Mouse (Mus musculus): ENCODE data around the gene Lamb1. TPM values are rescaled to one million over a fixed set of nuclear protein-coding genes. Genes with fewer than 3 reads are reported as not detected.

The Lamb1 gene
- total RNA-seq, 2 experiments from 2014 or later, result 36.1 to 37.7 TPM

DNA sequence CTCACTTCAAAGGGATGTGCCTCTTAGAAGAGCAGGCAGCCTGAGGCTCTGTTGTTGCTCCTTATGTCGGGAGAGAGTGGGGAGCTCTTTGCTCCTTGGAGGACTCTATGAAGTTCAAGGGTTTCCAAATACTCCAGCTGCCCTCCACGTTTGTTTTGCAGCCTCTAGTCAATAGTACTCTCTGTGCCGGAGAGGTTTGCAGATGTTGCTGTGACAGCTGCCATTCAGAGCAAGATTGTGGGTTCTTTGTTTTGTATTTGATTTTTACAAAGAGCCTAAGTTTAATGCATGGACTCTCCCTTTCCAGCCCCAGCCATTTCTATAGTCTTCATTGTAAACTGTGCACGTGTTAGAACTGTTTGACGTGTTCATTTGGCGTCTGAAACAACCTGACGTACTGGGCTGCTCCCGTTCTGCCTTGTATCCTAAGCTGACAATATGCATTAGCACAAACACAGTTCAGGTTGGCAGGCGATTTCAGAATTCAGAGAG lies 16.1 kb downstream of the Lamb1 start:
- DNase-seq (ENCODE audit: extremely low spot score in 1 of 2, low spot score in 1 of 2), result no peak

DNA sequence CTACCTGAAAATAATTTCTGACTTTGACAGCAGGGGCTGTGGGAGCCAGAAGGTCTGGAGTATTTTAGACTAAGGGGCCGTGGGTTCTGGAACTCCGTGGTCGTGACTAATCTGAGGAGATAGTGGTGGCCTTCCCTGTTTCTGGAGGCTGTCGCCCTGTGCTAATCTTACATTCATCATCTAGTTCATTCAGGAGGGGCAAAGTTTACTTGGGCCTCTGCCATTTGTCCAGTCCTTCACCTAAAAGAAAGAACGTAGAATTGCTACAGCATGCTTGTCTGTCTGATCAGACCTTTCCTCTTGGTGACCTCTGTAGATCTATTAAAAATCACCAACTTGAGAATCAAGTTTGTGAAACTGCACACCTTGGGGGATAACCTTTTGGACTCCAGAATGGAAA lies 17.2 kb downstream of the Lamb1 start:
- no peak for DNase-seq (ENCODE audit: extremely low spot score in 1 of 2, low spot score in 1 of 2)

GRCm38 (mm10) chr12:31283131-31283530 lies 18.1 kb downstream of the Lamb1 start:
- DNase-seq (ENCODE audit: extremely low spot score in 1 of 2, low spot score in 1 of 2), result no peak

- DNase-seq (ENCODE audit: extremely low spot score in 1 of 2, low spot score in 1 of 2), result no peak
Measured at GRCm38 (mm10) chr12:31283617-31284136, 18.6 kb downstream of the Lamb1 start.

DNA sequence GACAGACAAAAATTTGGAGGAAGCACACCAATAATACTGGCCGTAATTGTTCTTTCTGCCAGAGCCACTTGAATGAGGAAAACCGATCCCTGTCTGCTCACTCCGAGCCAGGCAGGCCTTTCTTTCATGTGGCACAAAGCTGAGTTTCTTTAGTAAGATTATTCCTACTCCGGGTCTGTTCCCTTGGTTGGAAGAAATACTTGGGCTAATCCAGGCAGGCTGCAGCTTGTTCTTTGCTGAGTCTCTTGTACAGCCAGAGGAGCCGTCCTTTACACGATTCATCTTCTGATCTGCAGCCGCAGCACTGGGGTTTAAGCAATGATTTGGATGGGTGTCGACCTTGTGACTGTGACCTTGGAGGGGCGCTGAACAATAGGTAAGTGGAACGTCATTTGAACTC lies 24.0 kb downstream of the Lamb1 start:
- no peak for DNase-seq (ENCODE audit: extremely low spot score in 1 of 2, low spot score in 1 of 2)

DNA sequence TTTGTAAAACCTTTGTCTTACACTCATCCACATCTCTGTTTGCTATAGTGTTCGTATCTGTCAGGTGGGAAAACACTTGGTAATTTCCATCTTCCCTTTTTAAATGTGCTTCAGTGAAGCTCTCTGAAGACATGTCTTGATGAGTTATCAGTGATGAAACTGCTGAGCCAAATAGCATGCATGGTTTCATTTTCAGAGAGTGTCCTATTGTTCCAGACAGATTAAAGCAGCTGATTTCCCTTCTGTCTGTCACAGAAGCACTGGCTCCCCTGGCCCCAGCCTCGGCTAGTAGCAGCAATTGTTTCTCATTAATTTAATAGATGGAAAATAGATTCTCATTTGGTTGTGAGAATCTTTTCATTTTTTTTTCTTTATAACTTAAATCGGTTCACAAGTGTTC lies 25.9 kb downstream of the Lamb1 start:
- no peak for DNase-seq (ENCODE audit: extremely low spot score in 1 of 2, low spot score in 1 of 2)

DNA sequence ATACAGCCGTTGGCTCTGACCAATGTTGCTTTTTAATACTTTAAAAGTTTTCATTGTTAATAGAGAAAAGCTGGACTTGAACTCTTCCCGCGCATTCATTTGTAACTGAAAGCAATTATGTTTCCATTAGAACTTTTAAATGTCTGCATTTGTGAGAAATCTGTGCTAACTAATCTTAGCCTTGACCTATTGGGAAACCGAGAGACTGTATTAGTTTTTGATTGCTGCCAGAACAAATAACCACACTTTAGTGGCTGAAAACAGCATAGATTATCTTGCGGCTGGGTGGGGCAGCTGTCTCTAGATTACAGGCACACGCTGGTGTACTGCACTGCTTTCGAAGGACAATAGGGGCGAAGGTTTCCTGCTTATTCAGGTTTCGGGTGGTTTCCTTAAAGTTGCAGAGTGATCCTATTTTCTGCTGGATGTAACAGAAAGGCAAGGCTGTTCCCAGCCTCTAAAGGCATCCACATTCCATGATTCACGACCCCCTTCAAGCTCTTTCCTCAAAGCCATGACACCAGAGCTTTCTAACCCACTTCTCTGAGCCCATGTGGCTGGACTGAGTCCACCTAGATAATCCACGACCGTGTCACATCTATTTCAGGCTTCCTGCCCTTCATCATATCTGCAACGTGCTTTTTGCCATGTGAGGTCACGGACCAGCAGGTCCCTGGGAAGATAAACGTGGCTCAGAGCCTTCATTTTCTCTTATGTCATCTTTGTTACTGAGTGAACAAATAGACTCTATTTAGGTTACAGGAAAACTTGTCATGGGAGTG lies 28.5 kb downstream of the Lamb1 start:
- DNase-seq (ENCODE audit: extremely low spot score in 1 of 2, low spot score in 1 of 2), result no peak

DNA sequence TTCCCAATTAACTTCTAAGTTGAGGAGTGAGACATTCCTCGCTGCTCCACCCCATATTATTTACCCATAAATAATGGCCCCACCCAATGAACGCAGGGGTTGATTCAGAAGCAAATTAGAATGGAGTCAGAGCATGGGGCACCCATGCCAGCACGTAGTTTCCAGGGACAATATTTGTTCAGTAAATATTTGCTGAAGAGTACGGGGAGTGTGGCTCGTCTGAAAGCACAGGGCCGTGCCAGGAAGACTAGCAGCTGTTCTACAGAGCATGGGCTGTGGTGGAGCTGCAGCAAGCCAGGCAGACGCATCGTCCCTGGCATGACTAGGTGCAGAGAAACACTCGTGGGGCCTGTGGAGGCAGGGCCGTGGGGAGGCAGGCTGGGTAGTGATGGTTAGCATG lies 29.5 kb downstream of the Lamb1 start:
- no peak for DNase-seq (ENCODE audit: extremely low spot score in 1 of 2, low spot score in 1 of 2)

- DNase-seq (ENCODE audit: extremely low spot score in 1 of 2, low spot score in 1 of 2), result no peak
Measured at GRCm38 (mm10) chr12:31294996-31295395, 30.0 kb downstream of the Lamb1 start.

DNA sequence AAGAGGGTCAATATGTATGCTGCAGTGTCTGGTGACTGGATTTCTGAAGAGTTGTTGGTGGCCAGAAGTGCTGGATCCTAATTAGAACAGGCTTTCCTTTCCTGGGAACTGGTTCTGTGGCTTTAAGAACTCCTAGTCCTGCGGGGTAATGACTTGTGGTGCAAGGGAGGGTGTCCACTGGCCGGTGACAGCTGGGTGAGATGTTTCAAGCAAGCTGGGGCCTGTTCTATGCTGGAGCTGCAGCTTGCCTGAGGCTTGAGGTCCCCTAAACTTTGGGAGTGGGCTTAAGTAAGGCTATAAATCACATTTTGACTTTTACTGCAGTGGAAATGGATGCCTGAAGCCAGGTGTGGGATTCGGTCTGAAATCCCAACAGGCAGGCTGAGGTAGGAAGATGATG lies 30.5 kb downstream of the Lamb1 start:
- DNase-seq (ENCODE audit: extremely low spot score in 1 of 2, low spot score in 1 of 2), result no peak

- no peak for DNase-seq (ENCODE audit: extremely low spot score in 1 of 2, low spot score in 1 of 2)
Measured at GRCm38 (mm10) chr12:31296097-31296496, 31.1 kb downstream of the Lamb1 start.

- DNase-seq (ENCODE audit: extremely low spot score in 1 of 2, low spot score in 1 of 2), result no peak
Measured at GRCm38 (mm10) chr12:31298122-31298521, 33.1 kb downstream of the Lamb1 start.

DNA sequence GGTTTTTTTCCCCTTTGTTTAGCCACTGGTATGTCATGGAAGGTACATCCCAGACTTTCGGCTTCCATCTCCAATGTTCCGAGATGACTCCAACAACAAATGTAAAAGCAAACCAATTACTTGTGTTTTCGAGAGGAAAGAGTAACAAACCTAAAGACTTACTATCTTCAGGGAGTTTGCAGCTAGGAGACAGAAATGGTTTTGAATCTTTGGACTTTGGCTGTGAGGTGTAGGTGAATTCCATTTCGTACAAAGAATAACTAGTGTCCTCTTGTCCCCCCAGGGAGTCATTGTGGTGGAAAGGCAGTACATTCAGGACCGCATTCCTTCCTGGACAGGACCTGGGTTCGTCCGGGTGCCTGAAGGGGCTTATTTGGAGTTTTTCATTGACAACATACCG lies 33.5 kb downstream of the Lamb1 start:
- DNase-seq (ENCODE audit: extremely low spot score in 1 of 2, low spot score in 1 of 2), result no peak

DNA sequence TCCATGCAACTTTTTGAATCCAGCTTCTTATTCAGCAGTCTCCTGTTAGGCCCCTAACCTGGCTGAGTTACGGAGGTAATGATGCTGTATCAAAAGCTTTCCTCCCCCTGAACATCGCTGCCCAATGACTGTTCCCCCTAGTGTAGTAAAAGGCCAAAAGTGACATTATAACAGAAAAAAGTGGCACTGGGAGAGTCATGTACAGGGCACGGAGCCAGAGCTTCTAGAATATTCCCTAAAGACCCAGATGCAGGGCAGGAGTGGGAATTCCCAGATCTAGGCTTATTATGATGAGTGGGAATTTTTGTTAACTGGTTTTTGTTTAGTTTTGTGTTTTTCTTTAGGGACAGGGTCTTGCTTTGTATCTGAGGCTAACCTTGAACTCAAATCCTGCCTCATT lies 34.1 kb downstream of the Lamb1 start:
- DNase-seq (ENCODE audit: extremely low spot score in 1 of 2, low spot score in 1 of 2), result no peak

GRCm38 (mm10) chr12:31299676-31300197 lies 34.7 kb downstream of the Lamb1 start:
- no peak for DNase-seq (ENCODE audit: extremely low spot score in 1 of 2, low spot score in 1 of 2)

DNA sequence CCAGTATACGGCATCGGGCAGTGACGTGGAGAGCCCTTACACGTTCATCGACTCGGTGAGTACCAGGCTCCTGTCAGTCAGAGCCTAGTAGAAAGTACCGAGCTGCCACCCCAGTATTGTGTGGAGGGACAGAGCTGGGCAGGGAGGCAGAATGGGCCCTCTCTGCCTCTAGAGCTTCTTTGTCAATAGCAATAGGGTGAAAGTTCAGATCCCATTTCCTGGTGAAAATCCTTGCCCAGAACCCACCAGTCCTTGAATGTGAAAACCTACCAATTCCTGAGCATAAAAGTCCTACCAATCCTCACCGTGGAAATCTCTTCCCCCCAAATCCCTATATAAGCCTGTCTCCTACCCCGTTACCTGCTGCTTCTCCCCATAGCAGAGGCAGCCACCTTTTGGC lies 35.2 kb downstream of the Lamb1 start:
- no peak for DNase-seq (ENCODE audit: extremely low spot score in 1 of 2, low spot score in 1 of 2)

GRCm38 (mm10) chr12:31302266-31302665 lies 37.2 kb downstream of the Lamb1 start:
- no peak for DNase-seq (ENCODE audit: extremely low spot score in 1 of 2, low spot score in 1 of 2)

DNA sequence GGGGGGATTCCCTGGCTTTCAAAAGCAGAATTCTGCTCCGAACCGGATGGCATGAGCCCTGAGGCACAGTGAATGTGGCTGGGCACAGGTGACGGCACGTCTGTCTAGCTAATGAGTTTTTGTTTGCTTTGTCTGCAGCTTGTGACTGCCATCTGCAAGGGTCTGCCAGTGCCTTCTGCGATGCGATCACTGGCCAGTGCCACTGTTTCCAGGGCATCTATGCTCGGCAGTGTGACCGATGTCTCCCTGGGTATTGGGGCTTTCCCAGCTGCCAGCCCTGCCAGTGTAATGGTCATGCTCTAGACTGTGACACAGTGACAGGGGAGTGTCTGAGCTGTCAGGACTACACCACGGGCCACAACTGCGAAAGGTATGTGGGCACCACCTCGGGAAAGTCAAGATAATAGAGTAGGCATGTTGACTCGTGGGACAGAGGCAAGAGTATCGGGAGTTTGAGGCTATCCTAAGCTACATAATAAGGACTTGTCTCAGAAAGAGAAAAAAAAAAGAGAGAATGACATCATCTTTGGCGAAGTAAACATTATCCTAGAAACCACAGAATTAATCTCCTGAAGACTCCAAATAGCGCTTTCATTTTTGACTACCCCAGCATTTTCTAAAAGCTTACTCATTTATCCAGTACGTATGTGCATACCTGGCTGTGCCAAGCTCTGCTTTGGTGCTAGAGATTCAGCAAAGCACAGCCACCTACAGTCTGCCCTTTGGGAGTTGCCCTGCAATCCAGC lies 37.9 kb downstream of the Lamb1 start:
- no peak for DNase-seq (ENCODE audit: extremely low spot score in 1 of 2, low spot score in 1 of 2)

GRCm38 (mm10) chr12:31306075-31306675 lies 41.1 kb downstream of the Lamb1 start:
- DNase-seq (ENCODE audit: extremely low spot score in 1 of 2, low spot score in 1 of 2), result no peak

DNA sequence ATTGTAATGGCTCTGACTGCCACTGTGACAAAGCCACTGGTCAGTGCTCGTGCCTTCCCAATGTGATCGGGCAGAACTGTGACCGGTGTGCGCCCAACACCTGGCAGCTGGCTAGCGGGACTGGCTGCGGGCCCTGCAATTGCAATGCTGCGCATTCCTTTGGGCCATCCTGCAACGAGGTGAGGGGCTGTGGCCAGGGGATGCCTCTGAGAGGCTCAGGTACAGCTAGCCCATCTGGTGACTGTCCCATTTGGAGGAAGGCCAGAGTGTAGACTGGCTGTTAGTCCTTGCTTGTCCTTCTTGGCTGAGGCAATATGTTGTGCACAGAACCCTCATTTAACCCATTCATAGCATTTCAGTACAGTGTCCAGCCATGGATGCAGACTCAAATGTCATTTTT lies 42.0 kb downstream of the Lamb1 start:
- no peak for DNase-seq (ENCODE audit: extremely low spot score in 1 of 2, low spot score in 1 of 2)

DNA sequence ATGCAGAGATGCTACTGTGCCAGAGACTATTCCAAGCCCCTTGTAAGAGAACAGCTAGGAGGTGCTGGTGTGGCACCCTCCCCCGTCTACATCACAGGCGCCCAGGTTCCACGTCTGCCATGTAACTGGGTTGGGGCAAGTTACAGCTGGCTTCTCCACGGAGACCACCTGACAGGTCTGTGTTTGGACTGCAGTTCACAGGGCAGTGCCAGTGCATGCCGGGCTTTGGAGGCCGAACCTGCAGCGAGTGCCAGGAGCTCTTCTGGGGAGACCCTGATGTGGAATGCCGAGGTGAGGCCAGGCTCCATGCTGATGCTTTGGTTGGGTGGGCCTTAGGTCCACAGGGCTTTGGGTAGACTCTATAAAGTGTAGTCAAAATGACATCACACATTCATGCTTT lies 42.7 kb downstream of the Lamb1 start:
- no peak for DNase-seq (ENCODE audit: extremely low spot score in 1 of 2, low spot score in 1 of 2)
